Mouse (Mus musculus) frontal cortex, postnatal 36 days (tissue): ENCODE measurements around the gene Olfr837.
"Not testable (repeated sequence)": the region's sequence is repeated elsewhere in the genome, so short reads cannot be mapped to it uniquely, and the experiment has no call there.

ENCODE experiments used
- DNase-seq, 2 experiments: peaks; one replicate each; pipeline ENCODE4 v3.0.0; 2022; ENCODE audit warnings: low spot score in 2 of 2

Gene Olfr837

GRCm38 (mm10) chr9:19136017-19136416 is at the start of gene Olfr837:
TSS of gene Olfr837 (plus strand) at chr9:19136317.
- DNase-seq: no peak

GRCm38 (mm10) chr9:19092889-19093753 is 43.0 kb upstream of the Olfr837 start:
- not testable (repeated sequence) for DNase-seq

- DNase-seq: no peak
Measured at GRCm38 (mm10) chr9:19097286-19097685, 38.8 kb upstream of the Olfr837 start.

GRCm38 (mm10) chr9:19120082-19120481 is 16.0 kb upstream of the Olfr837 start, which contains the start of gene Olfr836:
TSS of gene Olfr836 (plus strand) at chr9:19120382.
- no peak for DNase-seq

GRCm38 (mm10) chr9:19177212-19177611 is 41.1 kb downstream of the Olfr837 start, which contains the start of gene Olfr839-ps1:
TSS of gene Olfr839-ps1 (minus strand) at chr9:19177312.
- no peak for DNase-seq
